Mouse (Mus musculus) liver, postnatal 0 days (tissue): Measurements from ENCODE around the gene Mrgprd.

ENCODE experiments used
- CTCF ChIP-seq: sonication (generic); IDR thresholded peaks from 2 replicates; pipeline ENCODE4 v1.5.1; 2016; ENCODE audit warnings: antibody characterized with exemption, low read depth
- EP300 ChIP-seq: IDR thresholded peaks from 2 replicates; pipeline ENCODE4 v1.6.1; 2016; ENCODE audit warnings: antibody characterized with exemption, low read depth, mild to moderate bottlenecking

DNA sequence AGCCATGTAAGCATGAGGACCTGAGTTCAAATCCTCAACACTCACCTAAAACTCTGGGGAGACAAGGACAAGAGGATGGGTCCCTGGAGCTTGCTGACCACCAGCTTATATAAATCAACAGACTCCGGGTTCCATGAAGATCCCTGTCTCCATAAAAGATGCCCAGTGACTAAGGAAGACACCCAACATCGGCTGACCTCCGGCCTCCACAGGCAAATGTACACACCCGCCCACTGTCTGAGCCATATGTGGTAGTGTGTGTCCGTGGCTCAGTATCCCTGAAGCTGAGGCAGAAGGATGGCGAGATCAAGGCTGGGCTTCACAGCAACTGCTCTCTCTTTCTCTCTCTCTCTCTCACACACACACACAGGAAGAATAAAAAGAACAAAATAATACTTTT, 19.3 kb downstream of the Mrgprd start:
- TF ChIP-seq CTCF (no peak), EP300 (no peak)
